Mouse (Mus musculus): Measurements from ENCODE around the gene Tubb2b. TPM values are rescaled to one million over a fixed set of nuclear protein-coding genes. Genes with fewer than 3 reads are reported as not detected.

The Tubb2b gene
- polyA plus RNA-seq, 1 experiment from 2014 or later = 22.1 TPM

GRCm38 (mm10) chr13:34109035-34109676, 21.1 kb downstream of the Tubb2b start:
- DNase-seq (ENCODE audit: low spot score) (no peak), ATAC-seq (ENCODE audit: insufficient number of reproducible peaks, low FRiP score, low TSS enrichment, low read depth) (no peak)
- H3K36me3 ChIP-seq (ENCODE audit: control insufficient read depth, insufficient read depth, low read length) = no peaks in the 10 kb centered on the region
- H3K9ac ChIP-seq (ENCODE audit: low read length) = no peak overlapping the region
- WGBS = 86% methylated on average over 4 of the region's 4 CpGs
- no peaks in the 10 kb centered on the region for H3K27me3 ChIP-seq (ENCODE audit: control insufficient read depth, insufficient read depth, low read length)
- H3K4me3 ChIP-seq (ENCODE audit: low read depth, low read length) = no peak overlapping the region
- no peaks in the 10 kb centered on the region for H3K4me1 ChIP-seq (ENCODE audit: control insufficient read depth, insufficient read depth, low read length)
- H3K4me2 ChIP-seq (ENCODE audit: low read depth, severe bottlenecking) = no peak overlapping the region
- H3K9me3 ChIP-seq (ENCODE audit: control insufficient read depth, low read length) = no peaks in the 10 kb centered on the region
- H3K27ac ChIP-seq (replicated peaks; ENCODE audit: low read depth, low read length) = no peak overlapping the region

GRCm38 (mm10) chr13:34106999-34107398, 23.3 kb downstream of the Tubb2b start:
- ATAC-seq (ENCODE audit: insufficient number of reproducible peaks, low FRiP score, low TSS enrichment, low read depth) (no peak), DNase-seq (ENCODE audit: low spot score) (no peak)
- 100% methylated on average over 1 of the region's 1 CpGs for WGBS
- H3K4me2 ChIP-seq (ENCODE audit: low read depth, severe bottlenecking) = no peak overlapping the region
- H3K9me3 ChIP-seq (ENCODE audit: control insufficient read depth, low read length) = no peaks in the 10 kb centered on the region
- H3K27me3 ChIP-seq (ENCODE audit: control insufficient read depth, insufficient read depth, low read length) = no peaks in the 10 kb centered on the region
- no peaks in the 10 kb centered on the region for H3K36me3 ChIP-seq (ENCODE audit: control insufficient read depth, insufficient read depth, low read length)
- no peak overlapping the region for H3K4me3 ChIP-seq (ENCODE audit: low read depth, low read length)
- H3K4me1 ChIP-seq (ENCODE audit: control insufficient read depth, insufficient read depth, low read length) = no peaks in the 10 kb centered on the region
- no peak overlapping the region for H3K27ac ChIP-seq (replicated peaks; ENCODE audit: low read depth, low read length)
- H3K9ac ChIP-seq (ENCODE audit: low read length) = no peak overlapping the region

GRCm38 (mm10) chr13:34106256-34106655, 24.0 kb downstream of the Tubb2b start:
- Histone ChIP-seq H3K4me1 (ENCODE audit: control insufficient read depth, insufficient read depth, low read length) (no peaks in the 10 kb centered on the region), H3K4me2 (ENCODE audit: low read depth, severe bottlenecking) (no peak overlapping the region), H3K27me3 (ENCODE audit: control insufficient read depth, insufficient read depth, low read length) (no peaks in the 10 kb centered on the region), H3K9me3 (ENCODE audit: control insufficient read depth, low read length) (no peaks in the 10 kb centered on the region), H3K27ac (replicated peaks; ENCODE audit: low read depth, low read length) (no peak overlapping the region), H3K4me3 (ENCODE audit: low read depth, low read length) (no peak overlapping the region), H3K36me3 (ENCODE audit: control insufficient read depth, insufficient read depth, low read length) (no peaks in the 10 kb centered on the region), H3K9ac (ENCODE audit: low read length) (no peak overlapping the region)
- WGBS = 79% methylated on average over 2 of the region's 2 CpGs
- ATAC-seq (ENCODE audit: insufficient number of reproducible peaks, low FRiP score, low TSS enrichment, low read depth) (no peak), DNase-seq (ENCODE audit: low spot score) (no peak)

- no peaks in the 10 kb centered on the region for H3K9me3 ChIP-seq (ENCODE audit: control insufficient read depth, low read length)
These were observed 24.9 kb downstream of the Tubb2b start for GRCm38 (mm10) chr13:34105364-34105763.

GRCm38 (mm10) chr13:34101908-34102307, 28.4 kb downstream of the Tubb2b start:
- no peak for DNase-seq (ENCODE audit: low spot score)
- no peaks in the 10 kb centered on the region for H3K9me3 ChIP-seq (ENCODE audit: control insufficient read depth, low read length)
- H3K4me2 ChIP-seq (ENCODE audit: low read depth, severe bottlenecking) = no peak overlapping the region
- H3K36me3 ChIP-seq (ENCODE audit: control insufficient read depth, insufficient read depth, low read length) = no peaks in the 10 kb centered on the region
- no peak overlapping the region for H3K27ac ChIP-seq (replicated peaks; ENCODE audit: low read depth, low read length)
- WGBS = 87% methylated on average over 9 of the region's 9 CpGs
- no peak overlapping the region for H3K9ac ChIP-seq (ENCODE audit: low read length)
- H3K4me1 ChIP-seq (ENCODE audit: control insufficient read depth, insufficient read depth, low read length) = no peaks in the 10 kb centered on the region
- no peak for ATAC-seq (ENCODE audit: insufficient number of reproducible peaks, low FRiP score, low TSS enrichment, low read depth)
- no peaks in the 10 kb centered on the region for H3K27me3 ChIP-seq (ENCODE audit: control insufficient read depth, insufficient read depth, low read length)
- no peak overlapping the region for H3K4me3 ChIP-seq (ENCODE audit: low read depth, low read length)

More at GRCm38 (mm10) chr13:34105364-34105763, 24.9 kb downstream of the Tubb2b start:
- no peaks in the 10 kb centered on the region for H3K36me3 ChIP-seq (ENCODE audit: control insufficient read depth, insufficient read depth, low read length)
- no peak for ATAC-seq (ENCODE audit: insufficient number of reproducible peaks, low FRiP score, low TSS enrichment, low read depth)
- no peak overlapping the region for H3K4me3 ChIP-seq (ENCODE audit: low read depth, low read length)
- H3K4me1 ChIP-seq (ENCODE audit: control insufficient read depth, insufficient read depth, low read length) = no peaks in the 10 kb centered on the region
- no peak for DNase-seq (ENCODE audit: low spot score)
- H3K4me2 ChIP-seq (ENCODE audit: low read depth, severe bottlenecking) = no peak overlapping the region
- no peak overlapping the region for H3K9ac ChIP-seq (ENCODE audit: low read length)
- no peaks in the 10 kb centered on the region for H3K27me3 ChIP-seq (ENCODE audit: control insufficient read depth, insufficient read depth, low read length)
- H3K27ac ChIP-seq (replicated peaks; ENCODE audit: low read depth, low read length) = no peak overlapping the region
- WGBS = 80% methylated on average over 1 of the region's 1 CpGs

- no peak overlapping the region for H3K27ac ChIP-seq (replicated peaks; ENCODE audit: low read depth, low read length)
- no peak overlapping the region for H3K9ac ChIP-seq (ENCODE audit: low read length)
- no peak overlapping the region for H3K4me2 ChIP-seq (ENCODE audit: low read depth, severe bottlenecking)
- no peaks in the 10 kb centered on the region for H3K36me3 ChIP-seq (ENCODE audit: control insufficient read depth, insufficient read depth, low read length)
- no peaks in the 10 kb centered on the region for H3K9me3 ChIP-seq (ENCODE audit: control insufficient read depth, low read length)
- H3K4me3 ChIP-seq (ENCODE audit: low read depth, low read length) = no peak overlapping the region
- H3K4me1 ChIP-seq (ENCODE audit: control insufficient read depth, insufficient read depth, low read length) = no peaks in the 10 kb centered on the region
- H3K27me3 ChIP-seq (ENCODE audit: control insufficient read depth, insufficient read depth, low read length) = no peaks in the 10 kb centered on the region
- DNase-seq (ENCODE audit: low spot score) (no peak), ATAC-seq (ENCODE audit: insufficient number of reproducible peaks, low FRiP score, low TSS enrichment, low read depth) (no peak)
- 96% methylated on average over 10 of the region's 10 CpGs for WGBS
These were observed 29.0 kb downstream of the Tubb2b start for GRCm38 (mm10) chr13:34101247-34101646.

GRCm38 (mm10) chr13:34100733-34101132, 29.5 kb downstream of the Tubb2b start:
- no peak overlapping the region for H3K27ac ChIP-seq (replicated peaks; ENCODE audit: low read depth, low read length)
- no peaks in the 10 kb centered on the region for H3K9me3 ChIP-seq (ENCODE audit: control insufficient read depth, low read length)
- no peak overlapping the region for H3K9ac ChIP-seq (ENCODE audit: low read length)
- DNase-seq (ENCODE audit: low spot score) (no peak), ATAC-seq (ENCODE audit: insufficient number of reproducible peaks, low FRiP score, low TSS enrichment, low read depth) (no peak)
- no peaks in the 10 kb centered on the region for H3K36me3 ChIP-seq (ENCODE audit: control insufficient read depth, insufficient read depth, low read length)
- WGBS = 91% methylated on average over 3 of the region's 3 CpGs
- no peaks in the 10 kb centered on the region for H3K4me1 ChIP-seq (ENCODE audit: control insufficient read depth, insufficient read depth, low read length)
- no peak overlapping the region for H3K4me2 ChIP-seq (ENCODE audit: low read depth, severe bottlenecking)
- H3K27me3 ChIP-seq (ENCODE audit: control insufficient read depth, insufficient read depth, low read length) = no peaks in the 10 kb centered on the region
- no peak overlapping the region for H3K4me3 ChIP-seq (ENCODE audit: low read depth, low read length)

GRCm38 (mm10) chr13:34097086-34097485, 33.2 kb downstream of the Tubb2b start:
- H3K27ac ChIP-seq (replicated peaks; ENCODE audit: low read depth, low read length) = no peak overlapping the region
- ATAC-seq (ENCODE audit: insufficient number of reproducible peaks, low FRiP score, low TSS enrichment, low read depth) = no peak

GRCm38 (mm10) chr13:34096455-34096854, 33.8 kb downstream of the Tubb2b start:
- no peak for ATAC-seq (ENCODE audit: insufficient number of reproducible peaks, low FRiP score, low TSS enrichment, low read depth)
- H3K9me3 ChIP-seq (ENCODE audit: control insufficient read depth, low read length) = no peaks in the 10 kb centered on the region
- WGBS = 77% methylated on average over 4 of the region's 4 CpGs
- H3K4me3 ChIP-seq (ENCODE audit: low read depth, low read length) = no peak overlapping the region
- H3K27me3 ChIP-seq (ENCODE audit: control insufficient read depth, insufficient read depth, low read length) = no peaks in the 10 kb centered on the region
- H3K9ac ChIP-seq (ENCODE audit: low read length) = no peak overlapping the region
- no peak for DNase-seq (ENCODE audit: low spot score)
- H3K27ac ChIP-seq (replicated peaks; ENCODE audit: low read depth, low read length) = no peak overlapping the region
- no peak overlapping the region for H3K4me2 ChIP-seq (ENCODE audit: low read depth, severe bottlenecking)
- H3K4me1 ChIP-seq (ENCODE audit: control insufficient read depth, insufficient read depth, low read length) = no peaks in the 10 kb centered on the region
- H3K36me3 ChIP-seq (ENCODE audit: control insufficient read depth, insufficient read depth, low read length) = no peaks in the 10 kb centered on the region

More at GRCm38 (mm10) chr13:34097086-34097485, 33.2 kb downstream of the Tubb2b start:
- Histone ChIP-seq H3K9ac (ENCODE audit: low read length) (no peak overlapping the region), H3K4me3 (ENCODE audit: low read depth, low read length) (no peak overlapping the region), H3K9me3 (ENCODE audit: control insufficient read depth, low read length) (no peaks in the 10 kb centered on the region), H3K4me1 (ENCODE audit: control insufficient read depth, insufficient read depth, low read length) (no peaks in the 10 kb centered on the region), H3K27me3 (ENCODE audit: control insufficient read depth, insufficient read depth, low read length) (no peaks in the 10 kb centered on the region), H3K4me2 (ENCODE audit: low read depth, severe bottlenecking) (no peak overlapping the region), H3K36me3 (ENCODE audit: control insufficient read depth, insufficient read depth, low read length) (no peaks in the 10 kb centered on the region)
- no peak for DNase-seq (ENCODE audit: low spot score)
- WGBS = 85% methylated on average over 3 of the region's 3 CpGs
